8 mouse cellular contexts compared by ENCODE assay signal in genomic region chr11:76645955-76646354, GRCm38 (mm10). TPM values are rescaled to one million over a fixed set of nuclear protein-coding genes. Genes with fewer than 3 reads are reported as not detected.
DNase-seq lines count a peak whose midpoint lies in the region; ATAC-seq and TF ChIP-seq lines count a peak whose summit lies in the region.

No protein-coding gene starts in this region.

- peaks cover 20% of the 10 kb centered on the region for H3K27me3 ChIP-seq in CH12.LX (replicated peaks)
- peaks cover 13% of the 10 kb centered on the region; the same call in 1 of the 2 replicates for H3K27me3 ChIP-seq in forebrain, embryonic 15.5 days
- H3K27me3 ChIP-seq in neural tube, embryonic 15.5 days (replicated peaks) = no peaks in the 10 kb centered on the region

- H3K36me3 ChIP-seq in CH12.LX (replicated peaks in 1 of 2; ENCODE audit: control insufficient read depth in 1 of 2, insufficient read depth in 1 of 2, low read length in 1 of 2) = no peaks in the 10 kb centered on the region
- no peaks in the 10 kb centered on the region for H3K36me3 ChIP-seq in forebrain, embryonic 15.5 days
- H3K36me3 ChIP-seq in neural tube, embryonic 15.5 days = no peaks in the 10 kb centered on the region

- ATAC-seq in forebrain, embryonic 15.5 days (replicated peaks) = peak; percentile 77
- peak; percentile 70 for ATAC-seq in neural tube, embryonic 15.5 days (ENCODE audit: low FRiP score)

- H3K9me3 ChIP-seq in CH12.LX (replicated peaks; ENCODE audit: low read length) = peaks cover 2% of the 10 kb centered on the region
- no peaks in the 10 kb centered on the region for H3K9me3 ChIP-seq in forebrain, embryonic 15.5 days
- no peaks in the 10 kb centered on the region for H3K9me3 ChIP-seq in neural tube, embryonic 15.5 days (replicated peaks)

- no peak overlapping the region for H3K27ac ChIP-seq in CH12.LX (ENCODE audit: insufficient read depth, low read depth)
- H3K27ac ChIP-seq in forebrain, embryonic 15.5 days (replicated peaks) = peak overlapping the region; percentile 17
- H3K27ac ChIP-seq in neural tube, embryonic 15.5 days (replicated peaks) = peak overlapping the region; percentile 38

- TF ChIP-seq EP300 in CH12.LX (IDR thresholded peaks at IDR 0.05; ENCODE audit: low read length) = no peak

- peak; percentile 96 for TF ChIP-seq RAD21 in CH12.LX (IDR thresholded peaks at IDR 0.05; ENCODE audit: low read depth, low read length)

- peak; percentile 94 to 99 for TF ChIP-seq CTCF in CH12.LX (conservative IDR thresholded peaks at IDR 0.05 in 1 of 2, IDR thresholded peaks at IDR 0.05 in 1 of 2; ENCODE audit: low read depth in 2 of 2, low read length in 2 of 2)

- no peak overlapping the region for H3K9ac ChIP-seq in CH12.LX (ENCODE audit: insufficient read depth, low read depth)
- H3K9ac ChIP-seq in forebrain, embryonic 15.5 days (replicated peaks) = peak overlapping the region; percentile 19; the same call in 1 of the 2 replicates
- H3K9ac ChIP-seq in neural tube, embryonic 15.5 days (replicated peaks) = 0 out of 2 replicates have a peak overlapping the region, but pooled peaks have one; percentile 31

- peak; percentile 89 for DNase-seq in CH12.LX (ENCODE audit: extremely low read depth)
- DNase-seq in cerebellum, adult 11 months = peak; percentile 93
- peak; percentile 61 for DNase-seq in heart, postnatal 25 days (ENCODE audit: low spot score)
- peak; percentile 87 to 98 for DNase-seq in layer of hippocampus, adult 18-20 months (ENCODE audit: low spot score in 2 of 2)
- peak; percentile 78 to 83 for DNase-seq in lung, adult 18-20 months
- DNase-seq in testis, postnatal 10 days (ENCODE audit: low spot score) = peak; percentile 96

- no peak for TF ChIP-seq POLR2A in CH12.LX (IDR thresholded peaks at IDR 0.05; ENCODE audit: low read depth, low read length)

- peaks cover 5 to 22% of the 10 kb centered on the region in 2 experiments for H3K4me1 ChIP-seq in CH12.LX (ENCODE audit: control insufficient read depth in 1 of 2, insufficient read depth in 2 of 2)
- H3K4me1 ChIP-seq in forebrain, embryonic 15.5 days = peaks cover 30% of the 10 kb centered on the region
- H3K4me1 ChIP-seq in neural tube, embryonic 15.5 days = peaks cover 36% of the 10 kb centered on the region

- dilution Hi-C loops in CH12.LX (cut with MboI; ENCODE audit: extremely low pct_ligation_motif_present, extremely low pct_unique_long_range_greater_than_20kb, low sequenced_read_pairs) = no loop called here

- H3K79me2 ChIP-seq in CH12.LX (replicated peaks; ENCODE audit: control insufficient read depth, extremely low read depth, insufficient read depth, poor library complexity, severe bottlenecking) = no peaks in the 10 kb centered on the region

- peak overlapping the region; percentile 59 for H3K4me2 ChIP-seq in CH12.LX (ENCODE audit: insufficient read depth, low read depth, poor library complexity, severe bottlenecking)
- peak overlapping the region; percentile 47 for H3K4me2 ChIP-seq in forebrain, embryonic 15.5 days (replicated peaks)
- peak overlapping the region; percentile 61 for H3K4me2 ChIP-seq in neural tube, embryonic 15.5 days

- in situ Hi-C loops in CH12.LX (cut with MboI; ENCODE audit: low pct_ligation_motif_present, low pct_unique_long_range_greater_than_20kb, low sequenced_read_pairs) = loop anchor here (10.0 kb wide), 2 partner anchors 101 to 191 kb away; no protein-coding TSS in a partner anchor

- under 1% methylated on average over 19 of the region's 19 CpGs for WGBS in forebrain, embryonic 15.5 days
- 0% methylated on average over 19 of the region's 19 CpGs for WGBS in neural tube, embryonic 15.5 days

- intact Hi-C loops in heart, postnatal 25 days (cut with DNase I) = loop anchor here (5.0 to 10.0 kb wide), 3 partner anchors 101 to 191 kb away; no protein-coding TSS in a partner anchor

- H3K4me3 ChIP-seq in CH12.LX (replicated peaks in 1 of 3; ENCODE audit: low read depth in 2 of 3, low read length in 2 of 3, poor library complexity in 1 of 3) = no peak overlapping the region
- H3K4me3 ChIP-seq in forebrain, embryonic 15.5 days = peak overlapping the region; percentile 28
- H3K4me3 ChIP-seq in neural tube, embryonic 15.5 days (replicated peaks) = peak overlapping the region; percentile 33

TF ChIP-seq in CH12.LX, 34 proteins besides CTCF, POLR2A, EP300 and RAD21 (continues in another document):
- TF ChIP-seq ZNF384 (IDR thresholded peaks at IDR 0.05; ENCODE audit: low read depth, low read length) (no peak), USF2 (conservative IDR thresholded peaks at IDR 0.05; ENCODE audit: low read depth, low read length) (no peak), E2F4 (IDR thresholded peaks at IDR 0.05; ENCODE audit: insufficient replicate concordance, low read depth, low read length) (no peak), CHD1 (IDR thresholded peaks at IDR 0.05; ENCODE audit: low read depth, low read length) (no peak), IRF4 (IDR thresholded peaks at IDR 0.05; ENCODE audit: low read depth, low read length) (peak; percentile 53; the same call in 1 of the 2 replicates), NRF1 (IDR thresholded peaks at IDR 0.05; ENCODE audit: low read depth, low read length) (no peak), NELFE (IDR thresholded peaks at IDR 0.05; ENCODE audit: low read depth, low read length) (peak; percentile 54; the same call in 1 of the 2 replicates), POLR2AphosphoS2 (IDR thresholded peaks at IDR 0.05; ENCODE audit: low read depth, low read length) (no peak), SIN3A (IDR thresholded peaks at IDR 0.05; ENCODE audit: low read length) (peak; percentile 79), MXI1 (IDR thresholded peaks at IDR 0.05; ENCODE audit: low read depth, low read length) (peak; percentile 41; the same call in 1 of the 2 replicates), UBTF (IDR thresholded peaks at IDR 0.05; ENCODE audit: low read depth, low read length) (no peak), HCFC1 (IDR thresholded peaks at IDR 0.05; ENCODE audit: low read depth, low read length) (no peak), MAFK (IDR thresholded peaks at IDR 0.05; ENCODE audit: insufficient replicate concordance, low read length) (no peak), MYC (IDR thresholded peaks at IDR 0.05; ENCODE audit: low read depth, low read length) (peak; percentile 83; the same call in 1 of the 2 replicates), TBP (conservative IDR thresholded peaks at IDR 0.05; ENCODE audit: low read depth, low read length) (0 out of 2 replicates have a peak, but pooled peaks have one; percentile 17), BHLHE40 (IDR thresholded peaks at IDR 0.05; ENCODE audit: low read depth, low read length) (no peak), TCF12 (IDR thresholded peaks at IDR 0.05; ENCODE audit: low read depth, low read length) (peak; percentile 63; the same call in 1 of the 2 replicates), ZKSCAN1 (IDR thresholded peaks at IDR 0.05; ENCODE audit: borderline replicate concordance, low read depth, low read length) (no peak), USF1 (IDR thresholded peaks at IDR 0.05; ENCODE audit: low read depth, low read length) (no peak), MEF2A (IDR thresholded peaks at IDR 0.05; ENCODE audit: borderline replicate concordance, low read depth, low read length) (peak; percentile 71; the same call in 1 of the 2 replicates), GABPA (IDR thresholded peaks at IDR 0.05; ENCODE audit: insufficient replicate concordance, low read depth, low read length) (no peak), ETS1 (conservative IDR thresholded peaks at IDR 0.05; ENCODE audit: low read depth, low read length) (no peak), JUND (conservative IDR thresholded peaks at IDR 0.05; ENCODE audit: low read depth, low read length) (no peak), PAX5 (IDR thresholded peaks at IDR 0.05; ENCODE audit: low read length) (no peak), SMC3 (IDR thresholded peaks at IDR 0.05; ENCODE audit: low read depth, low read length) (peak; percentile 99), ELF1 (IDR thresholded peaks at IDR 0.05; ENCODE audit: low read depth, low read length) (peak; percentile 43; the same call in 1 of the 2 replicates), RCOR1 (conservative IDR thresholded peaks at IDR 0.05; ENCODE audit: low read depth, low read length) (no peak), ZC3H11A (IDR thresholded peaks at IDR 0.05; ENCODE audit: low read depth, low read length) (peak; percentile 94), ZMIZ1 (IDR thresholded peaks at IDR 0.05; ENCODE audit: low read depth, low read length) (no peak), KAT2A (IDR thresholded peaks at IDR 0.05; ENCODE audit: insufficient replicate concordance, low read length) (no peak), MAZ (IDR thresholded peaks at IDR 0.05; ENCODE audit: low read depth, low read length) (no peak), MAX (IDR thresholded peaks at IDR 0.05; ENCODE audit: low read length) (peak; percentile 55; the same call in 1 of the 2 replicates)

RNA-seq across cellular contexts. Expression of gene Abr, which starts 23.8 kb away (rescaled TPM):
- total RNA-seq in CH12.LX (2012; rRNA removed) = 37.4 and 38.5 TPM in 2 replicates
- total RNA-seq in CH12.LX (2014; rRNA removed) = 21.0 and 21.4 TPM in 2 replicates
- 41.4 and 49.5 TPM in 2 replicates for polyA plus RNA-seq in CH12.LX (2012; ENCODE audit: insufficient read length, low read depth)
- 111 and 112 TPM in 2 replicates for polyA plus RNA-seq in forebrain, embryonic 15.5 days (2015; fragmentation: Nextera tagmentation; extraction: Ambion mirVana)
- 10 to 100 TPM; 26.2 to 29.5 TPM for total RNA-seq in heart, postnatal 25 days (2021)
- total RNA-seq in layer of hippocampus, adult 18-20 months (2021) = 100 to 1,000 TPM; 490 to 505 TPM
- polyA plus RNA-seq in neural tube, embryonic 15.5 days (2015; fragmentation: Nextera tagmentation; extraction: Ambion mirVana) = 73.5 and 88.3 TPM in 2 replicates

RNA-seq across cellular contexts. Expression of gene Bhlha9, which starts 26.3 kb away (rescaled TPM):
- total RNA-seq in CH12.LX (2012; rRNA removed) (not detected in 2 replicates), CH12.LX (2014; rRNA removed) (not detected in 2 replicates)
- not detected in 2 replicates for polyA plus RNA-seq in CH12.LX (2012; ENCODE audit: insufficient read length, low read depth)
- 0.51 and 0.65 TPM in 2 replicates for polyA plus RNA-seq in forebrain, embryonic 15.5 days (2015; fragmentation: Nextera tagmentation; extraction: Ambion mirVana)
- not detected for total RNA-seq in heart, postnatal 25 days (2021)
- 1 to 10 TPM; 3.9 to 4.7 TPM for total RNA-seq in layer of hippocampus, adult 18-20 months (2021)
- 1.7 and 1.9 TPM in 2 replicates for polyA plus RNA-seq in neural tube, embryonic 15.5 days (2015; fragmentation: Nextera tagmentation; extraction: Ambion mirVana)

RNA-seq across cellular contexts. Expression of gene Trarg1, which starts 33.7 kb away (rescaled TPM):
- total RNA-seq in CH12.LX (2012; rRNA removed) (not detected in 2 replicates), CH12.LX (2014; rRNA removed) (not detected in 2 replicates)
- polyA plus RNA-seq in CH12.LX (2012; ENCODE audit: insufficient read length, low read depth) = not detected in 2 replicates
- polyA plus RNA-seq in forebrain, embryonic 15.5 days (2015; fragmentation: Nextera tagmentation; extraction: Ambion mirVana) = 0.24 and 0.56 TPM in 2 replicates
- 1 to 10 TPM; 3.7 to 4.2 TPM for total RNA-seq in heart, postnatal 25 days (2021)
- total RNA-seq in layer of hippocampus, adult 18-20 months (2021) = under 1 TPM; 0.30 to 0.52 TPM
- 5.5 and 7.7 TPM in 2 replicates for polyA plus RNA-seq in neural tube, embryonic 15.5 days (2015; fragmentation: Nextera tagmentation; extraction: Ambion mirVana)

Comparison
In these comparisons a context has a peak if more than half of its experiments do, and no peak if none do; other contexts are left out.
1. H3K4me3 ChIP-seq: peak in forebrain, embryonic 15.5 days (single experiment) and neural tube, embryonic 15.5 days (single experiment); none in CH12.LX (0 of 3).
2. RNA of gene Abr, which starts 23.8 kb away (total RNA-seq): 490 to 505 TPM in layer of hippocampus, adult 18-20 months; 21.0 to 38.5 TPM in CH12.LX and 26.2 to 29.5 TPM in heart, postnatal 25 days; every median in the first group is over 10 times any median in the second.
3. RNA of gene Bhlha9, which starts 26.3 kb away (total RNA-seq): 3.9 to 4.7 TPM in layer of hippocampus, adult 18-20 months; not detected in CH12.LX and not detected in heart, postnatal 25 days; every median in the first group is over 4 times any median in the second.
4. Peak in every context shown above with its lines, with median percentiles within 50 percentile points of each other: DNase-seq and H3K4me2 ChIP-seq.